Comparison of ENCODE assay signal across 27 mouse cellular contexts in the genomic region with DNA sequence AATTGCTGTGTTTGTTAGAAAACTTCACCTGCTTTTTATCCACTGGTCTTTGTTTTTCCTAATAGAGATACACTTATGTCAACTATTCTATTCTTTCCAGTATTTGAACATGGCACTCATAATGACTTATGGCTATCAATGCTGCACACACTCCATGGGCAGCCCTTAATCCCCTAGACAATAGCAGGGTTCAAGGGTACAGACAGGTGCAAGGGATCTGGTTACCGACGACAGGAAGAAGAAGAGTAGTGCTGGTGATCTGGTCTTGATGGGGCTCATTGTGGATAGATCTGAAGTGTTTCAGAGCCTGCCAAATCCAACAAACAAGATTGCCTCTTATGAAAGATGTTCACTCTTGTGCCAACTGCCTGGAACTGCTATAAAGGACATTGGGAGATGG. TPM values are rescaled to one million over a fixed set of nuclear protein-coding genes. Genes with fewer than 3 reads are reported as not detected.
"Had no signal": no experiment of that assay in that cellular context is flagged by ENCODE, and none has a peak within 500 bp of the region (broad histone marks: within the 10 kb centered on the region; RNA-seq: fewer than 3 reads in every experiment).

No protein-coding gene starts in this region.

- H3K27ac ChIP-seq: heart, adult 2 months; heart, embryonic 13.5 days; heart, embryonic 15.5 days; hindbrain, embryonic 10.5 days; hindbrain, embryonic 12.5 days; hindbrain, embryonic 14.5 days; intestine, embryonic 15.5 days; layer of hippocampus, adult 2 months; left cerebral cortex, adult 2 months; limb, embryonic 10.5 days; limb, embryonic 12.5 days; liver, embryonic 13.5 days had no signal

- H3K4me3 ChIP-seq: heart, adult 2 months; heart, embryonic 13.5 days; heart, embryonic 15.5 days; hindbrain, embryonic 10.5 days; hindbrain, embryonic 12.5 days; intestine, embryonic 15.5 days; layer of hippocampus, adult 2 months; left cerebral cortex, adult 2 months; limb, embryonic 10.5 days; limb, embryonic 12.5 days; liver, embryonic 13.5 days had no signal

- H3K27me3 ChIP-seq: heart, embryonic 13.5 days; heart, embryonic 15.5 days; hindbrain, embryonic 12.5 days; intestine, embryonic 15.5 days; liver, embryonic 13.5 days had no signal

- H3K9ac ChIP-seq: heart, embryonic 13.5 days; heart, embryonic 15.5 days; hindbrain, embryonic 12.5 days; hindbrain, embryonic 14.5 days; intestine, embryonic 15.5 days; limb, embryonic 12.5 days; liver, embryonic 13.5 days had no signal

- ATAC-seq: hindbrain, embryonic 16.5 days; inflammation-experienced regulatory T-cells, adult 6 months; intestine, embryonic 15.5 days; intestine, postnatal 0 days had no signal

- H3K36me3 ChIP-seq: heart, embryonic 13.5 days; heart, embryonic 15.5 days; hindbrain, embryonic 10.5 days; hindbrain, embryonic 12.5 days; intestine, embryonic 15.5 days; limb, embryonic 10.5 days; limb, embryonic 12.5 days; liver, embryonic 13.5 days had no signal

- H3K9me3 ChIP-seq: heart, embryonic 13.5 days; heart, embryonic 15.5 days; hindbrain, embryonic 10.5 days; hindbrain, embryonic 12.5 days; intestine, embryonic 15.5 days; limb, embryonic 10.5 days; limb, embryonic 12.5 days; liver, embryonic 13.5 days had no signal

- H3K4me2 ChIP-seq: heart, embryonic 11.5 days; heart, embryonic 13.5 days; heart, embryonic 15.5 days; hindbrain, embryonic 12.5 days; hindbrain, embryonic 14.5 days; intestine, embryonic 15.5 days; limb, embryonic 12.5 days; liver, embryonic 11.5 days; liver, embryonic 13.5 days had no signal

- H3K4me1 ChIP-seq: heart, embryonic 13.5 days; heart, embryonic 15.5 days; hindbrain, embryonic 10.5 days; hindbrain, embryonic 12.5 days; intestine, embryonic 15.5 days; liver, embryonic 13.5 days had no signal

- DNase-seq: gastrocnemius, postnatal 14 days; gastrocnemius, postnatal 36 days; heart, adult 11 months; heart, adult 2 months; heart, postnatal 4 days; kidney, adult 18-20 months; kidney, adult 8-10 months; kidney, postnatal 10 days; kidney, postnatal 25 days; kidney, postnatal 4 days; liver; liver, embryonic 13.5 days had no signal

RNA-seq across cellular contexts. Expression of a gene that starts 51.9 kb away (rescaled TPM):
- polyA plus RNA-seq: inflammation-experienced regulatory T-cells, adult 6 months had no signal
